Mouse (Mus musculus): Measurements from ENCODE around the gene Arap1.

- TF ChIP-seq CTCF (IDR thresholded peaks at IDR 0.05; ENCODE audit: low read depth, low read length) (no peak), POLR2A (IDR thresholded peaks at IDR 0.05; ENCODE audit: extremely low read depth, insufficient read depth, low read length) (no peak)
These were observed 6.6 kb downstream of the Arap1 start for GRCm38 (mm10) chr7:101354423-101354822.
